Mouse (Mus musculus) thymus, adult 2 months (tissue): Measurements from ENCODE around the gene Cxcr6. TPM values are rescaled to one million over a fixed set of nuclear protein-coding genes. Genes with fewer than 3 reads are reported as not detected.
A peak's percentile ranks its signal among the peaks of the same experiment; 100 is the strongest.
"Not testable (repeated sequence)": the region's sequence is repeated elsewhere in the genome, so short reads cannot be mapped to it uniquely, and the experiment has no call there.

ENCODE experiments used
- DNase-seq: peaks from one replicate; pipeline ENCODE4 v3.0.0; 2021
- H3K27ac ChIP-seq: fragments of 200-500 bp; 2 replicates; pipeline ENCODE4 v1.5.1; 2012; ENCODE audit warnings: low read length, control low read depth; ENCODE audit not compliant: control insufficient read depth, insufficient read depth
- H3K27me3 ChIP-seq: fragments of 200-500 bp; 2 replicates; pipeline ENCODE4 v1.6.1; 2012; ENCODE audit warnings: mild to moderate bottlenecking, low read length, moderate library complexity, mixed read lengths; ENCODE audit not compliant: control insufficient read depth, insufficient read depth
- H3K36me3 ChIP-seq: fragments of 200-500 bp; 2 replicates; pipeline ENCODE4 v1.6.1; 2012; ENCODE audit warnings: mild to moderate bottlenecking, low read length, moderate library complexity; ENCODE audit not compliant: control insufficient read depth, insufficient read depth
- H3K4me1 ChIP-seq: fragments of 200-500 bp; replicated peaks from 2 replicates; pipeline ENCODE4 v1.6.1; 2012; ENCODE audit warnings: low read length; ENCODE audit not compliant: control insufficient read depth, insufficient read depth
- H3K4me3 ChIP-seq: fragments of 200-500 bp; 2 replicates; pipeline ENCODE4 v1.5.1; 2012; ENCODE audit warnings: mild to moderate bottlenecking, low read length, control low read depth, moderate library complexity; ENCODE audit not compliant: control insufficient read depth, insufficient read depth
- CTCF ChIP-seq: fragments of 200-500 bp; IDR thresholded peaks from 2 replicates; pipeline ENCODE4 v1.5.1; 2012; ENCODE audit warnings: mild to moderate bottlenecking, control low read depth, low read length, moderate library complexity, borderline replicate concordance; ENCODE audit not compliant: control insufficient read depth, poor library complexity, insufficient read depth; ENCODE audit errors: extremely low read depth
- POLR2A ChIP-seq: fragments of 200-500 bp; IDR thresholded peaks from 2 replicates; pipeline ENCODE4 v1.6.1; 2012; ENCODE audit warnings: mild to moderate bottlenecking, low read length, control low read depth, moderate library complexity; ENCODE audit not compliant: control insufficient read depth, poor library complexity, insufficient read depth; ENCODE audit errors: extremely low read depth
- WGBS: fragments of 180-500 bp; shearing (Covaris S2); methylation state at CpG from one replicate; pipeline ENCODE4 v1.1.7; 2018; 5-methylcytosine and 5-hydroxymethylcytosine counted together
- polyA plus RNA-seq: library from polyadenylated mRNA; depleted of rRNA; stranded (reverse); fragments of >200 nt; gene quantifications from 2 replicates; pipeline ENCODE4 v1.2.3, GENCODE M21; 2012

Gene Cxcr6
- polyA plus RNA-seq, 1 experiment = 4.6 TPM

GRCm38 (mm10) chr9:123763771-123764170 is 42.5 kb upstream of the Cxcr6 start:
- 16% methylated on average over 3 of the region's 3 CpGs for WGBS
- TF ChIP-seq CTCF (no peak), POLR2A (no peak)
- Histone ChIP-seq H3K27me3 (no peaks in the 10 kb centered on the region), H3K36me3 (no peaks in the 10 kb centered on the region), H3K4me3 (no peak overlapping the region), H3K27ac (peak overlapping the region; percentile 37), H3K4me1 (peaks cover 29% of the 10 kb centered on the region)
- DNase-seq = no peak

GRCm38 (mm10) chr9:123766996-123767395 is 39.3 kb upstream of the Cxcr6 start:
- DNase-seq = peak; percentile 74
- 7% methylated on average over 3 of the region's 3 CpGs for WGBS
- H3K27me3 ChIP-seq = no peaks in the 10 kb centered on the region
- peaks cover 24% of the 10 kb centered on the region for H3K4me1 ChIP-seq
- peak overlapping the region; percentile 90 for H3K27ac ChIP-seq
- peaks cover 10% of the 10 kb centered on the region for H3K36me3 ChIP-seq
- peak overlapping the region; percentile 63 for H3K4me3 ChIP-seq
- TF ChIP-seq POLR2A (peak; percentile 74; the same call in 1 of the 2 replicates), CTCF (no peak)

- H3K27ac ChIP-seq = peak overlapping the region; percentile 17; the same call in 1 of the 2 replicates
- 56% methylated on average over 1 of the region's 1 CpGs for WGBS
- peaks cover 20% of the 10 kb centered on the region for H3K36me3 ChIP-seq
- H3K4me3 ChIP-seq = no peak overlapping the region
- TF ChIP-seq POLR2A (no peak), CTCF (no peak)
- no peaks in the 10 kb centered on the region for H3K27me3 ChIP-seq
- peaks cover 24% of the 10 kb centered on the region for H3K4me1 ChIP-seq
- no peak for DNase-seq
Observed at GRCm38 (mm10) chr9:123768443-123768842, 37.8 kb upstream of the Cxcr6 start.

- no peak for DNase-seq
- Histone ChIP-seq H3K27ac (peak overlapping the region; percentile 97), H3K4me3 (peak overlapping the region; percentile 70)
Observed at GRCm38 (mm10) chr9:123769532-123769931, 36.7 kb upstream of the Cxcr6 start.

GRCm38 (mm10) chr9:123773299-123773698 is 33.0 kb upstream of the Cxcr6 start:
- DNase-seq = peak; percentile 62

More at GRCm38 (mm10) chr9:123769532-123769931, 36.7 kb upstream of the Cxcr6 start:
- TF ChIP-seq CTCF = no peak
- no peak for TF ChIP-seq POLR2A
- WGBS = 8% methylated on average over 6 of the region's 6 CpGs
- Histone ChIP-seq H3K36me3 (peaks cover 29% of the 10 kb centered on the region), H3K4me1 (peaks cover 20% of the 10 kb centered on the region), H3K27me3 (no peaks in the 10 kb centered on the region)

GRCm38 (mm10) chr9:123788855-123789529 is 17.3 kb upstream of the Cxcr6 start:
- H3K27me3 ChIP-seq = no peaks in the 10 kb centered on the region
- 87% methylated on average over 4 of the region's 4 CpGs for WGBS
- 0 out of 2 replicates have a peak overlapping the region, but pooled peaks have one; percentile 28 for H3K27ac ChIP-seq
- no peak overlapping the region for H3K4me3 ChIP-seq
- DNase-seq = no peak
- peaks cover 10% of the 10 kb centered on the region for H3K4me1 ChIP-seq
- H3K36me3 ChIP-seq = peaks cover 22% of the 10 kb centered on the region
- TF ChIP-seq POLR2A = no peak
- no peak for TF ChIP-seq CTCF

More at GRCm38 (mm10) chr9:123773299-123773698, 33.0 kb upstream of the Cxcr6 start:
- 49% methylated on average over 2 of the region's 2 CpGs for WGBS
- peaks cover 12% of the 10 kb centered on the region for H3K4me1 ChIP-seq
- not testable (repeated sequence) for H3K27me3 ChIP-seq, H3K27ac ChIP-seq, H3K4me3 ChIP-seq
- peaks cover 64% of the 10 kb centered on the region for H3K36me3 ChIP-seq

- Histone ChIP-seq H3K4me1 (peaks cover 5% of the 10 kb centered on the region), H3K36me3 (peaks cover 53% of the 10 kb centered on the region), H3K27me3 (no peaks in the 10 kb centered on the region), H3K27ac (no peak overlapping the region), H3K4me3 (no peak overlapping the region)
- WGBS = 72% methylated on average over 3 of the region's 3 CpGs
- DNase-seq = peak; percentile 68
- TF ChIP-seq POLR2A = no peak
- no peak for TF ChIP-seq CTCF
Observed at GRCm38 (mm10) chr9:123796174-123796573, 10.1 kb upstream of the Cxcr6 start.
